Mouse (Mus musculus) adrenal gland, adult 2 months (tissue): ENCODE measurements around the gene Sec23b. TPM values are rescaled to one million over a fixed set of nuclear protein-coding genes. Genes with fewer than 3 reads are reported as not detected.

ENCODE experiments used
- DNase-seq: peaks from one replicate; pipeline ENCODE4 v3.0.0; 2021
- microRNA-seq, 2 experiments: library from miRNA; unstranded; fragments of <30 nt; microRNA quantifications; one replicate each; pipeline ENCODE4 v1.2.0; 2021
- polyA plus RNA-seq: library from polyadenylated mRNA; depleted of rRNA; stranded (reverse); fragments of >200 nt; gene quantifications from 2 replicates; pipeline ENCODE4 v1.2.3, GENCODE M21; 2012; rRNA removed
- total RNA-seq, 2 experiments: library from RNA; stranded (reverse); gene quantifications; 2 replicates each; pipeline ENCODE4 v1.2.3; 2021

The Sec23b gene
- total and polyA plus RNA-seq, 3 experiments: 34.9 to 89.3 (median 83.1) TPM

DNA sequence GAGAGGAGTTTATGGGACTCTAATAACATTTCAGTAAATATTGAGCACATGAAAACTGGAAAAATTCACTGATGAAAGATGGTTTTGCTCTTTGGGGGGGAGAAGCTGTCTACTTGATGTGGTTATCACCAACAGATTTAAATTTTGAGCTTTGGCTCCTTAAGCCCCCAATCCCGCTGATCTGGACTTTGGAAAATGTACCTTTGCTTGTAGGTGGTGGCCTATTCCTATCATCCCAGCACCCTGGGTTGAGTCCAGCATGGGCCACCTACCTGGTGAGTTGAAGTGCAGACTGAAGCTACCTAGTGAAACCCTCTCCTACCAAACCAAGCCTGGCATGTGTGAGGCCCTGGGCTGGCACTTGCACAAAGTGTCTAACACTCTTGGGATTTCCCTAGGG, 45.5 kb downstream of the Sec23b start:
- DNase-seq: no peak

GRCm38 (mm10) chr2:144613956-144614355, 57.9 kb downstream of the Sec23b start:
- no peak for DNase-seq

- DNase-seq: no peak
Measured at GRCm38 (mm10) chr2:144617074-144617874, 61.2 kb downstream of the Sec23b start.

- DNase-seq: no peak
Measured at GRCm38 (mm10) chr2:144621491-144621890, 65.5 kb downstream of the Sec23b start.

GRCm38 (mm10) chr2:144633551-144633950, 77.5 kb downstream of the Sec23b start:
- DNase-seq: no peak

GRCm38 (mm10) chr2:144634231-144634630, 78.2 kb downstream of the Sec23b start:
- DNase-seq: no peak

- DNase-seq: no peak
Measured at GRCm38 (mm10) chr2:144634729-144635128, 78.7 kb downstream of the Sec23b start.

DNA sequence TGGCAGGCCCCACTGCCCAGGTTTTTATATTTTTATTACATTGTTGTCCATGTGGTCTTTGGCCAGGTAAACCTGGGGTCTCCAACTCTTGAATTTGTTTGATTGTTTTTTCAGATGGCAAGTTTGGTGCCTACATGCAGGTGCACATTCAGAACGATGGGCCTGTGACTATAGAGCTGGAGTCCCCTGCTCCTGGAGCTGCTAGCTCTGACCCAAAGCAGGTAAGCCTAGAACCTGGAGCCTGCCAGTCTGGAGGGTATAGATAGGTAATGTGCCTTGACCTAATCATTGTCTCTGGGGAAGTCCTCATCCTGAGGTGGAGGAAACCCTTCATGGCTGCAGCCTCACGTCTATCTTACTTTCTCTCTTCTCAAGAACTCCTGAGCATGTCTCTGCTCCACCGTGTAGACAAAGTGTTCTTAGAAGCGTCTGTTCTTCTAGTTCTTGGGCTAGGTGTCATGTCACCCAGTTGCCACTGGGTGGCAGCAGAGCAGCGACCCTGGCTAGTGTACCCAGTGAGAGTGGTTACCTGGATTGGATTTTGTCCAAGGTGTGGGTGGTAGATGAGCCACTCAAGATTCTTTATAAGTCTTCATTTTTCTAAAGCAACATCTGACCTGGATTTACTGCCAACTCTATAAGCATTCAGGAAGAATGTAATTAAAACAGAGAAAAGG, 79.8 kb downstream of the Sec23b start:
- DNase-seq: peak; percentile 59

DNA sequence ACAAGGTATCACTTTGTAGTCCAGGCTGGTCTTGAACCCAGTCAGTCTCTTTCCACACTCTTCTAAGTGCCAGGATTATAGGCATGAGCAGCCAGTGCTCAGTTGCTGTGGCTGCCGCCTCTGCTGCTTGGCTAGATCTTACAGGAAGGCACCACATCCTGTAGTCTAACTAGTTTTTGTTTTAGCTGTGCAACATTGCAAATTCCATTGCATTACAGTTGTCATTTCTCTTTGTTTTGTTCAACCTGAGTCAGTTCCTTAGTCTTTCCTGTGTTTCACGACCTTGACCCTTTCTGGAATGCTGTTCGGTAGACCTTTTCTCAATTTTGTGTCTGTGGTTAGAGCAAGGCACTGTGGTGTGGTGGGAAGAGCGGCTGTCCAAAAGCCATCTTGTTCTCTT, 81.2 kb downstream of the Sec23b start:
- no peak for DNase-seq

- no peak for DNase-seq
Measured at GRCm38 (mm10) chr2:144637671-144638395, 81.8 kb downstream of the Sec23b start.

DNA sequence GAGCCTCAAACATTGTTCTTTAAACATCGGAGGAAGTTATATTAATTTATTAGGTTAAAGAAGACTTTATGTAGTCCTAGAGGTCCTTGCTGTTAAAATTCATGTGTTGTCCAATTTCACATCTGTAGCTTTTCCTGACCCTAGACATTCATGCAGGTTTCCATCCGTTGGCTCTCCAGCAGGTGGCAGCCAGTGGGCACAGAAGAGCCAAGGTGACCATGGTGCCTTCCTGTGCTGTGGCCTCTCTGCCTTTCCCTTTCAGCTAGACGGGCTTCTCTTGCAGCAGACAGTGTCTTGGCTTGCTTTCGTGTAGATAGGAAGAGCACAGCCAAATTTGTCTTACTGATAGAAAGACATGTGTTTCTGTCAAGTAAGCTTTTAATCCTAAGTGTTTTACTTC, 82.7 kb downstream of the Sec23b start:
- peak; percentile 71 for DNase-seq

DNA sequence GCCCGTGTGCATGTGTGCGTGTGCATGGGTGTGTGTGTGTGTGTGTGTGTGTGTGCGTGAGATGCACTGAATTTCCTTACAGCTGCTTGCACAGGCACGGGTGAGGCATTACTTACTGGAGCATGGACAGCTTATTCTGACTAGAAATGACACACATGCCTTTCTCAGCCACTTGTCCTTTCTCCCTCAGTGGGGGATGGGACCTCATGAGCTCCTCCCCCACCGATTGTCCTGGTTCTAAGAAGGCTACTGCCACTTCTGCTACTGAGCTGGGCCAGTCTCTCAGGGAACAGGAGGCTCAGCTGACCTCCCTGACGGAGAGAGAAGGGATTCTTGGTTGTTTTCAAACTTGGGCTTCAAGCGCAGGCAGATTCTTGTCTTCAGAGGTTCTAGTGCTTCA, 84.1 kb downstream of the Sec23b start:
- no peak for DNase-seq

Small RNA genes within 50 kb of the gene (microRNA-seq; reads per million reads assigned to microRNA genes)
- gene Gm24823: 0 reads per million in 2 experiments

Other genes starting within 250 kb of the Sec23b start
- not detected for gene Ovol2, start 224.1 kb upstream of the Sec23b start, total RNA-seq
- gene Ovol2, start 224.1 kb upstream of the Sec23b start, polyA plus RNA-seq: not detected in 2 replicates
- gene Kat14, start 187.2 kb upstream of the Sec23b start, total RNA-seq: 10 to 100 TPM; 24.5 to 25.7 TPM
- 11.2 and 13.7 TPM in 2 replicates for gene Kat14, start 187.2 kb upstream of the Sec23b start, polyA plus RNA-seq
- gene Pet117, start 187.2 kb upstream of the Sec23b start, total RNA-seq: 1 to 10 TPM; 2.4 to 6.8 TPM
- not detected in 2 replicates for gene Pet117, start 187.2 kb upstream of the Sec23b start, polyA plus RNA-seq
- 1 to 10 TPM; 4.2 to 4.8 TPM for gene Dzank1, start 28.8 kb upstream of the Sec23b start, total RNA-seq
- gene Dzank1, start 28.8 kb upstream of the Sec23b start, polyA plus RNA-seq: 0.54 and 0.61 TPM in 2 replicates
- 10 to 100 TPM; 16.1 to 18.8 TPM for gene Polr3f, start 28.5 kb upstream of the Sec23b start, total RNA-seq
- 2.3 and 3.4 TPM in 2 replicates for gene Polr3f, start 28.5 kb upstream of the Sec23b start, polyA plus RNA-seq
- gene Rbbp9, start 5.4 kb upstream of the Sec23b start, total RNA-seq: 10 to 100 TPM; 24.7 to 30.1 TPM
- 6.5 and 7.3 TPM in 2 replicates for gene Rbbp9, start 5.4 kb upstream of the Sec23b start, polyA plus RNA-seq
- gene Smim26, start 37.8 kb downstream of the Sec23b start, total RNA-seq: 10 to 100 TPM; 33.8 to 63.6 TPM
- 0.31 and 0.38 TPM in 2 replicates for gene Smim26, start 37.8 kb downstream of the Sec23b start, polyA plus RNA-seq
- 10 to 100 TPM; 14.5 to 19.5 TPM for gene Dtd1, start 43.7 kb downstream of the Sec23b start, total RNA-seq
- 5.0 and 5.7 TPM in 2 replicates for gene Dtd1, start 43.7 kb downstream of the Sec23b start, polyA plus RNA-seq